Mouse (Mus musculus): Measurements from ENCODE around the gene Tmem131. TPM values are rescaled to one million over a fixed set of nuclear protein-coding genes. Genes with fewer than 3 reads are reported as not detected.

The Tmem131 gene
- polyA plus RNA-seq, 1 experiment = 77.7 TPM

DNA sequence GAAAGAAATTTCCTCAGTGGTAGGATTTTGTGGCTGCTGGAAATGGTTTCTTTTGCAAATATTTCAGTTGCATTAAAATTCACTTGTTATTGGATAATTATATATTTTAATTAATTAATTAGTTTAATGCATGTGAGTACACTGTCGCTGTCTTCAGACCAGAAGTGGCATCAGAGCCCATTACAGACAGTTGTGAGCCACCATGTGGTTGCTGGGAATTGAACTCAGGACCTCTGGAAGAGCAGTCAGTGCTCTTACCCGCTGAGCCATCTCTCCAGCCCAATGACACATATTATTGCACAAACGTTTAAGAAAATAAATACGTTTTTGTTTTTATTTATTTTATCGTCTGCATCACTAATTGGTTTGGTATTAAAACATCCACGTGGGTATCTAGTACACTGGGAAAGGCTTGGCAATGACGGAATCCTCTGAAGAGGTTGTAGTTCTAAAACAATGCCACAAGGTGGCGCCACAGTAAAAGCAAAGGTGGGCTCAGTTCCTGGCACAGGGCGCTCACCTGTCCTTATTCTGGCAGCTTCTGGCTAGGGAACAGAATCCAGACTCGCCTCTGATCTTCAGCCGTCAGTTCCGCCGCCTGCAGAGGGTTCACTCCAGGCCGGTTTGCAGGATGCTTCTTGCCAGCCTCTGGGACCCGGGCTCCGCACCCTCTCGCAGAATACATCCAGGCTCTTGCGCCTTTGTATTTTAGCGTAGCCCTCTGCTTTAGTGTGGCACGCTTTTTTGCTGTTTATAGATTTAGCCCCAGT, 158.9 kb downstream of the Tmem131 start:
- no peaks in the 10 kb centered on the region for H3K4me1 ChIP-seq (ENCODE audit: control insufficient read depth, insufficient read depth, low read length)
- peak; percentile 81 for TF ChIP-seq CTCF (IDR thresholded peaks at IDR 0.05; ENCODE audit: low read depth, low read length)
- no peak for TF ChIP-seq POLR2A (IDR thresholded peaks at IDR 0.05; ENCODE audit: insufficient read depth, low read length)
- no peaks in the 10 kb centered on the region for H3K36me3 ChIP-seq (ENCODE audit: control insufficient read depth, insufficient read depth, low read length, poor library complexity, severe bottlenecking)
- peak overlapping the region; percentile 22 for H3K9ac ChIP-seq (ENCODE audit: low read depth, poor library complexity, severe bottlenecking)
- no peak overlapping the region for H3K27ac ChIP-seq (ENCODE audit: insufficient read depth, low read length)
- no peaks in the 10 kb centered on the region for H3K27me3 ChIP-seq (ENCODE audit: control insufficient read depth, insufficient read depth, low read length, poor library complexity, severe bottlenecking)
- peak overlapping the region; percentile 41 for H3K4me3 ChIP-seq (ENCODE audit: low read depth, low read length)
- no peaks in the 10 kb centered on the region for H3K9me3 ChIP-seq (replicated peaks; ENCODE audit: control insufficient read depth, insufficient read depth, low read length, poor library complexity, severe bottlenecking)

DNA sequence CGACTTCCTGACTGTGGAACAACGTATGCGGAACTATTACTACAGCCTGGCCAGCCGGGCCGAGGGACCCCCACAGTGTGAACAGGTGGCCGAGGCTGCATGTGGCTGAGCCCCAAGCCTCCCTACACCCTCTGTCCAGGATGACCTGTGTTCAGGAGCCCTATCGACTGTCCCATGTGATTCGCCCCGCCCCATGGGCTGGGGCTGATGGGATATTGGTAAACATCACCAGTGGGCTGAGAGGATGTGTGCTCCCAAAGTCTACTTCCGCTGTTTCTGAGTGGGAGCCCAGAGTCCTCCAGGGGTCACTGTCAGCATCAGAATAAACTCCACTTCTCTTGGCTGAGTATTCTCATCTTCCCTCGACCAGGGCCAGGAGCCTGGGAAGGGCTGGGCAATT, 161.0 kb downstream of the Tmem131 start:
- H3K27ac ChIP-seq (ENCODE audit: insufficient read depth, low read length) = no peak overlapping the region
- H3K36me3 ChIP-seq (ENCODE audit: control insufficient read depth, insufficient read depth, low read length, poor library complexity, severe bottlenecking) = no peaks in the 10 kb centered on the region
- H3K4me3 ChIP-seq (ENCODE audit: low read depth, low read length) = no peak overlapping the region
- no peak overlapping the region for H3K9ac ChIP-seq (ENCODE audit: low read depth, poor library complexity, severe bottlenecking)
- H3K4me1 ChIP-seq (ENCODE audit: control insufficient read depth, insufficient read depth, low read length) = peaks cover 2% of the 10 kb centered on the region
- TF ChIP-seq EP300 (IDR thresholded peaks at IDR 0.05; ENCODE audit: insufficient read depth, low read depth, low read length) (no peak), POLR2A (IDR thresholded peaks at IDR 0.05; ENCODE audit: insufficient read depth, low read length) (no peak), CTCF (IDR thresholded peaks at IDR 0.05; ENCODE audit: low read depth, low read length) (no peak)
- no peaks in the 10 kb centered on the region for H3K27me3 ChIP-seq (ENCODE audit: control insufficient read depth, insufficient read depth, low read length, poor library complexity, severe bottlenecking)
- no peaks in the 10 kb centered on the region for H3K9me3 ChIP-seq (replicated peaks; ENCODE audit: control insufficient read depth, insufficient read depth, low read length, poor library complexity, severe bottlenecking)

DNA sequence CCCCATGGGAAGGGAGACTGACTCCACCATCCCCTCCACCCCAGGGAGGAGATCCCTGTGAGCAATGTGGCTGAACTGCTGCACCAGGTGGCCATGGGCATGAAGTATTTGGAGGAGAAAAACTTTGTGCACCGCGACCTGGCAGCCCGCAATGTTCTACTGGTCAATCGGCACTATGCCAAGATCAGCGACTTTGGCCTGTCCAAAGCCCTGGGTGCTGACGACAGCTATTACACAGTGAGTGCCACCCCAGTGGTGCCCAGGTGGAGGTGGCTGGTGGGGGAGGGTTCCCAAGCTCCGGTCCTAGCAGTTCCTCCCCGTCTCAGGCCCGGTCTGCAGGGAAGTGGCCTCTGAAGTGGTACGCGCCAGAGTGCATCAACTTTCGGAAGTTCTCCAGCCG, 162.7 kb downstream of the Tmem131 start:
- Histone ChIP-seq H3K4me1 (ENCODE audit: control insufficient read depth, insufficient read depth, low read length) (peaks cover 2% of the 10 kb centered on the region), H3K27me3 (ENCODE audit: control insufficient read depth, insufficient read depth, low read length, poor library complexity, severe bottlenecking) (no peaks in the 10 kb centered on the region), H3K4me3 (ENCODE audit: low read depth, low read length) (no peak overlapping the region), H3K9ac (ENCODE audit: low read depth, poor library complexity, severe bottlenecking) (no peak overlapping the region), H3K36me3 (ENCODE audit: control insufficient read depth, insufficient read depth, low read length, poor library complexity, severe bottlenecking) (no peaks in the 10 kb centered on the region), H3K9me3 (replicated peaks; ENCODE audit: control insufficient read depth, insufficient read depth, low read length, poor library complexity, severe bottlenecking) (no peaks in the 10 kb centered on the region), H3K27ac (ENCODE audit: insufficient read depth, low read length) (no peak overlapping the region)
- TF ChIP-seq EP300 (IDR thresholded peaks at IDR 0.05; ENCODE audit: insufficient read depth, low read depth, low read length) = no peak
- TF ChIP-seq POLR2A (IDR thresholded peaks at IDR 0.05; ENCODE audit: insufficient read depth, low read length) = no peak
- TF ChIP-seq CTCF (IDR thresholded peaks at IDR 0.05; ENCODE audit: low read depth, low read length) = no peak

DNA sequence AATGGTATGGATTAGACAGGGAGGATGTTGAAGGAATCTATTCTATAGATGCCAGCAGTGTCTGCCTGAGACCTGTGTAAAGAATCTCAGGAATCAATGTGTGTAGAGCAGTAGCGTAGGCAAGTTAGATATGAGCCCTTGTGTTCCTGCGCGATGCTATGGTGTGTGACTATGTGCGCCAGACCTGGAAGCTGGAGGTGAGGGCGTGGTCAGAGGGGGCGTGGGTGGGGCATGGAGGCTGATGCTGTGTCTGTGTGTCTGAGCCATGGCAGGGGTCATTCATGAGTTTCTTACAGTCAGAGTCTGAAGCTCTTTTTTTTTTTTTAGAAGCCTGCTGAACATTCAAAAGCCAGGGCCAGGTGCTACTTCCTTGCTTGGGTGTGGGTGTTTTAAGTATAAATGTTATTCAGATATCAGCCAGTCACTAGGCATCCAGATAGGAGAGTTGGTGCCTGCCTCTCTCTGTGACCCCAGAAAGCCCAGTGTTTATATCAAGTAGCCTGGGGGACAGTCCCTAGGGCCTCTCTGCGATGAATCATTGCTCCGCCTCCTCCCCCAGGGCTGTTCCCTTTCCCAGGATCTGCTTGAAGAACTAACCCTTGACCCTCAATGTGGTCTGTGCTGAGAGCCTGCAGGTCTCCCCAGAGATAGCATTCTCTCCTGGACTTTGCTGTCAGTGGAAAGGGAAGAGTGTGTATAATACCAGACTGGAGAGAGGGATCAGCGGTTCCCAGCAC, 171.1 kb downstream of the Tmem131 start:
- H3K4me3 ChIP-seq (ENCODE audit: low read depth, low read length) = no peak overlapping the region
- H3K9ac ChIP-seq (ENCODE audit: low read depth, poor library complexity, severe bottlenecking) = no peak overlapping the region
- H3K36me3 ChIP-seq (ENCODE audit: control insufficient read depth, insufficient read depth, low read length, poor library complexity, severe bottlenecking) = no peaks in the 10 kb centered on the region
- H3K27me3 ChIP-seq (ENCODE audit: control insufficient read depth, insufficient read depth, low read length, poor library complexity, severe bottlenecking) = no peaks in the 10 kb centered on the region
- H3K9me3 ChIP-seq (replicated peaks; ENCODE audit: control insufficient read depth, insufficient read depth, low read length, poor library complexity, severe bottlenecking) = no peaks in the 10 kb centered on the region
- H3K4me1 ChIP-seq (ENCODE audit: control insufficient read depth, insufficient read depth, low read length) = peaks cover 13% of the 10 kb centered on the region
- no peak overlapping the region for H3K27ac ChIP-seq (ENCODE audit: insufficient read depth, low read length)
- TF ChIP-seq EP300 (IDR thresholded peaks at IDR 0.05; ENCODE audit: insufficient read depth, low read depth, low read length) (no peak), POLR2A (IDR thresholded peaks at IDR 0.05; ENCODE audit: insufficient read depth, low read length) (no peak), CTCF (IDR thresholded peaks at IDR 0.05; ENCODE audit: low read depth, low read length) (no peak)

DNA sequence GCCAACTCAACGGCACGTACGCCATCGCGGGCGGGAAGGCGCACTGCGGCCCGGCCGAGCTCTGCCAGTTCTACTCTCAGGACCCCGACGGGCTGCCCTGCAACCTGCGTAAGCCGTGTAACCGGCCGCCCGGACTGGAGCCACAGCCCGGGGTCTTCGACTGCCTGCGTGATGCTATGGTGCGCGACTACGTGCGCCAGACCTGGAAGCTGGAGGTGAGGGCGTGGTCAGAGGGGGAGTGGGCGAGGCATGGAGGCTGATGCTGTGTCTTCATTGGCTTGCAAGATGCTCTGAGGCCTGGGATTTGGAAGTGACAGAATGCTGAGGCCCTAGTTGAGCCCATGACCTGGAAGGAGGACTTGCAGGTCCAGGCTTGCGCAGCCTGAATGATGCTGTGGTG, 172.5 kb downstream of the Tmem131 start:
- Histone ChIP-seq H3K27me3 (ENCODE audit: control insufficient read depth, insufficient read depth, low read length, poor library complexity, severe bottlenecking) (no peaks in the 10 kb centered on the region), H3K4me3 (ENCODE audit: low read depth, low read length) (peak overlapping the region; percentile 65), H3K9me3 (replicated peaks; ENCODE audit: control insufficient read depth, insufficient read depth, low read length, poor library complexity, severe bottlenecking) (no peaks in the 10 kb centered on the region), H3K36me3 (ENCODE audit: control insufficient read depth, insufficient read depth, low read length, poor library complexity, severe bottlenecking) (no peaks in the 10 kb centered on the region), H3K9ac (ENCODE audit: low read depth, poor library complexity, severe bottlenecking) (peak overlapping the region; percentile 20), H3K27ac (ENCODE audit: insufficient read depth, low read length) (no peak overlapping the region), H3K4me1 (ENCODE audit: control insufficient read depth, insufficient read depth, low read length) (peaks cover 15% of the 10 kb centered on the region)
- peak; percentile 71 for TF ChIP-seq POLR2A (IDR thresholded peaks at IDR 0.05; ENCODE audit: insufficient read depth, low read length)
- TF ChIP-seq CTCF (IDR thresholded peaks at IDR 0.05; ENCODE audit: low read depth, low read length) = no peak
- no peak for TF ChIP-seq EP300 (IDR thresholded peaks at IDR 0.05; ENCODE audit: insufficient read depth, low read depth, low read length)

DNA sequence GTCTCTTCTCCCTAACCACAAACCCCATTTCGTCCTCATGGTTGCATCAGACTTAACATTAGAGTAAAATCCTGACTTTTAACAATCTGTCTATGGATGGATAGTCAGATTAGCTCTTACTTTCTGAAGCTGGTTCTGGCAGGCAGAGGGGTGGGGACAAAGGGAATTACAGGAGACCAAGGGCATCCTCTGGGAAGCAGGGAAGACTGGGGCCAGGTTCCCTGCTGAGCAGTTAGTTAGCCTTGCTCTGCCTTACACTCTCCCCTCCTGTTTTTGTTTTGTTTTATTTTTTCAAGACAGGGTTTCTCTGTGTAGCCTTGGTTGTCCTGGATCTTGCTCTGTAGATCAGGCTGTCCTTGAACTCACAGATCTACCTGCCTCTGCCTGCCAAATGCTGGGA, 173.5 kb downstream of the Tmem131 start:
- Histone ChIP-seq H3K9me3 (replicated peaks; ENCODE audit: control insufficient read depth, insufficient read depth, low read length, poor library complexity, severe bottlenecking) (no peaks in the 10 kb centered on the region), H3K27ac (ENCODE audit: insufficient read depth, low read length) (no peak overlapping the region), H3K4me1 (ENCODE audit: control insufficient read depth, insufficient read depth, low read length) (peaks cover 15% of the 10 kb centered on the region), H3K4me3 (ENCODE audit: low read depth, low read length) (no peak overlapping the region), H3K9ac (ENCODE audit: low read depth, poor library complexity, severe bottlenecking) (no peak overlapping the region), H3K27me3 (ENCODE audit: control insufficient read depth, insufficient read depth, low read length, poor library complexity, severe bottlenecking) (no peaks in the 10 kb centered on the region), H3K36me3 (ENCODE audit: control insufficient read depth, insufficient read depth, low read length, poor library complexity, severe bottlenecking) (no peaks in the 10 kb centered on the region)
- TF ChIP-seq CTCF (IDR thresholded peaks at IDR 0.05; ENCODE audit: low read depth, low read length) = no peak
- no peak for TF ChIP-seq EP300 (IDR thresholded peaks at IDR 0.05; ENCODE audit: insufficient read depth, low read depth, low read length)
- TF ChIP-seq POLR2A (IDR thresholded peaks at IDR 0.05; ENCODE audit: insufficient read depth, low read length) = no peak
